Mouse (Mus musculus) midbrain, embryonic 11.5 days (tissue): ENCODE measurements around the gene Gm45015. TPM values are rescaled to one million over a fixed set of nuclear protein-coding genes. Genes with fewer than 3 reads are reported as not detected.

Source experiments
- polyA plus RNA-seq: library from polyadenylated mRNA; unstranded; fragments of >200 nt; fragmentation: Nextera tagmentation; extraction: Ambion mirVana; gene quantifications from 2 replicates; pipeline ENCODE4 v1.2.1, GENCODE M21; 2014

Gene Gm45015
- polyA plus RNA-seq, 1 experiment from 2014 or later: not detected

Other genes starting within 250 kb of the Gm45015 start
- 3.8 and 4.7 TPM in 2 replicates for gene Xlr3a, start 239.7 kb downstream of the Gm45015 start, polyA plus RNA-seq
- gene Gm14685, start 219.8 kb downstream of the Gm45015 start, polyA plus RNA-seq: 0.23 TPM in 1 of 2 replicates, not detected in the other
- not detected in 2 replicates for gene Xlr5b, start 188.0 kb downstream of the Gm45015 start, polyA plus RNA-seq
- 0.27 TPM in 1 of 2 replicates, not detected in the other for gene DXBay18, start 187.4 kb downstream of the Gm45015 start, polyA plus RNA-seq
- not detected in 2 replicates for gene Spin2d, start 159.9 kb downstream of the Gm45015 start, polyA plus RNA-seq
- 16.1 and 18.9 TPM in 2 replicates for gene Xlr3b, start 144.6 kb downstream of the Gm45015 start, polyA plus RNA-seq
- gene Xlr4b, start 122.5 kb downstream of the Gm45015 start, polyA plus RNA-seq: 0.31 and 0.32 TPM in 2 replicates
- gene F8a, start 108.5 kb downstream of the Gm45015 start, polyA plus RNA-seq: 16.0 and 19.4 TPM in 2 replicates
- 0.12 and 0.22 TPM in 2 replicates for gene Xlr4c, start 93.7 kb downstream of the Gm45015 start, polyA plus RNA-seq
- gene Xlr3c, start 71.5 kb downstream of the Gm45015 start, polyA plus RNA-seq: 0.11 and 0.14 TPM in 2 replicates
- not detected in 2 replicates for gene Xlr5a, start 43.9 kb downstream of the Gm45015 start, polyA plus RNA-seq
- gene Xlr5c, start 43.9 kb downstream of the Gm45015 start, polyA plus RNA-seq: not detected in 2 replicates
- gene Zfp275, start 5.8 kb upstream of the Gm45015 start, polyA plus RNA-seq: 15.9 and 17.7 TPM in 2 replicates
- not detected in 2 replicates for gene Gm18336, start 61.9 kb upstream of the Gm45015 start, polyA plus RNA-seq
- 0.05 and 0.07 TPM in 2 replicates for gene Zfp92, start 74.3 kb upstream of the Gm45015 start, polyA plus RNA-seq
- gene Trex2, start 98.5 kb upstream of the Gm45015 start, polyA plus RNA-seq: not detected in 2 replicates
- gene Haus7, start 122.2 kb upstream of the Gm45015 start, polyA plus RNA-seq: 72.3 and 73.5 TPM in 2 replicates
- gene Bgn, start 146.8 kb upstream of the Gm45015 start, polyA plus RNA-seq: 42.1 and 43.4 TPM in 2 replicates
- 0.25 and 0.30 TPM in 2 replicates for gene Atp2b3, start 166.2 kb upstream of the Gm45015 start, polyA plus RNA-seq